Mouse (Mus musculus) G1E (cell line): ENCODE measurements at regions not wholly inside any gene's neighbourhood (a gene's known extent, or its start where the extent isn't known, plus 50 kb on each side); places are given as distances from the start of the nearest gene placed in this dataset.

Source experiments
- ATAC-seq: 2 replicates; pipeline ENCODE4 v1.8.0; 2016; ENCODE audit warnings: mild to moderate bottlenecking; ENCODE audit not compliant: insufficient number of reproducible peaks, poor library complexity, low FRiP score, severe bottlenecking; ENCODE audit errors: extremely low read depth
- DNase-seq: peaks from one replicate; pipeline ENCODE4 v3.0.0; 2012; ENCODE audit warnings: low spot score
- H3K27me3 ChIP-seq: 2 replicates; pipeline ENCODE4 v1.6.1; 2012; ENCODE audit warnings: mild to moderate bottlenecking, low read length, inconsistent platforms; ENCODE audit not compliant: insufficient read depth
- H3K36me3 ChIP-seq: replicated peaks from 2 replicates; pipeline ENCODE3; 2012; ENCODE audit warnings: mild to moderate bottlenecking, inconsistent platforms
- H3K4me1 ChIP-seq: 2 replicates; pipeline ENCODE4 v1.6.1; 2012; ENCODE audit warnings: low read depth, low read length, inconsistent platforms, mixed read lengths; ENCODE audit not compliant: insufficient read depth
- H3K4me3 ChIP-seq: 2 replicates; pipeline ENCODE4 v1.5.1; 2012; ENCODE audit warnings: low read depth, mild to moderate bottlenecking, inconsistent platforms, low read length, moderate library complexity, mixed read lengths
- H3K9me3 ChIP-seq: replicated peaks from 2 replicates; pipeline ENCODE4 v1.6.1; 2012; ENCODE audit warnings: inconsistent platforms
- CTCF ChIP-seq: IDR thresholded peaks from 2 replicates; pipeline ENCODE4 v1.5.1; 2012; ENCODE audit warnings: low read depth, low read length, inconsistent platforms, mixed read lengths
- GATA1 ChIP-seq: IDR thresholded peaks from 2 replicates; pipeline ENCODE4 v1.6.1; 2012; ENCODE audit warnings: borderline replicate concordance, low read length, inconsistent platforms, mixed read lengths
- GATA2 ChIP-seq: IDR thresholded peaks from 2 replicates; pipeline ENCODE4 v1.6.1; 2012; ENCODE audit warnings: low read depth, low read length, inconsistent platforms, borderline replicate concordance
- POLR2AphosphoS5 ChIP-seq: IDR thresholded peaks from 2 replicates; pipeline ENCODE4 v1.6.1; 2012; ENCODE audit warnings: low read depth, low read length, inconsistent platforms; ENCODE audit not compliant: insufficient replicate concordance
- TAL1 ChIP-seq: conservative IDR thresholded peaks from 2 replicates; pipeline ENCODE4 v1.6.1; 2012; ENCODE audit warnings: low read depth, low read length, inconsistent platforms, mixed read lengths

DNA sequence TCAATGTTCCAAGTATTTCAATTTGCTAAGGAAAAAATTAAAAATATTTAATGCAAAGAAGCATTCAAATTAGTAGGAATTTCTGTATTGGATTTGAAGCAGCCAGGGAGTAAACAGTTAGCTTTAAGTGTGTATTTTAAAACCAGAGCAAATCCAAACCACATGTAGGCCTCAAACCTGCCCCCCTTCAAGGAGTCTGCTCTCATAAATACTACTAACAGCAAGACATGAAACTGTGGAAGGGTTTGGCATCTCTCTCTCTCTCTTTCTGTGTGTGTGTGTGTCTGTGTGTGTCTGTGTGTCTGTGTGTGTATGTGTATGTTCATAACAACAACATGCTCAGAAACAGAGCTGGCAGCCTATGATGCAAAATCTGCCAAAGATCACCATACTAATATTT lies 159.2 kb upstream of the Ppargc1a start:
- ATAC-seq (no peak), DNase-seq (no peak)
- H3K4me1 ChIP-seq: no peaks in the 10 kb centered on the region
- peaks cover 7% of the 10 kb centered on the region for H3K9me3 ChIP-seq
- H3K4me3 ChIP-seq: no peak overlapping the region
- TF ChIP-seq POLR2AphosphoS5 (no peak), CTCF (no peak), GATA2 (no peak), GATA1 (no peak), TAL1 (no peak)
- H3K27me3 ChIP-seq: no peaks in the 10 kb centered on the region
- no peaks in the 10 kb centered on the region for H3K36me3 ChIP-seq

DNA sequence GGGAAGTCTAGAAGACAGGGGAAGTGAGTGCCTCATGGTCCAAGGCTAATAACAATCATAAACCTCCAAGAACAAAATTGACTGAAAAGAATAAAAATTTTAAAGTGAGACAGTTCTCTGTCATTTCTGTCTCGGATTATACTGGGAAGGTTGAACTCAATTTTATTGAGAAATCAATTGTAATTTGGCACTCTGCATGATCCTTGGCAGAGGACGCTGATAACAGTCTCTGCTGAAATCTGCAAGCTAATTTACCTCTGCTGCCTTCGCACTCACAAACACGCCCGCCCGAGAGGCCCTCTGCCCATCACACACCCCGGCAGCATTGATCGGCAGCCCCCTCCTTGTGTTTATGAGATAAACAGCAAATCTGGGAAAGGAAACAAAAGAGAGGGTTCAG lies 151.4 kb upstream of the Ppargc1a start:
- TF ChIP-seq CTCF: no peak
- TF ChIP-seq GATA2: no peak
- no peak for TF ChIP-seq TAL1
- no peak for TF ChIP-seq POLR2AphosphoS5
- no peak for TF ChIP-seq GATA1
- no peak overlapping the region for H3K4me3 ChIP-seq
- no peak for DNase-seq
- no peaks in the 10 kb centered on the region for H3K27me3 ChIP-seq
- no peaks in the 10 kb centered on the region for H3K4me1 ChIP-seq
- ATAC-seq: no peak
- no peaks in the 10 kb centered on the region for H3K36me3 ChIP-seq
- peaks cover 6% of the 10 kb centered on the region; the same call in 1 of the 2 replicates for H3K9me3 ChIP-seq

DNA sequence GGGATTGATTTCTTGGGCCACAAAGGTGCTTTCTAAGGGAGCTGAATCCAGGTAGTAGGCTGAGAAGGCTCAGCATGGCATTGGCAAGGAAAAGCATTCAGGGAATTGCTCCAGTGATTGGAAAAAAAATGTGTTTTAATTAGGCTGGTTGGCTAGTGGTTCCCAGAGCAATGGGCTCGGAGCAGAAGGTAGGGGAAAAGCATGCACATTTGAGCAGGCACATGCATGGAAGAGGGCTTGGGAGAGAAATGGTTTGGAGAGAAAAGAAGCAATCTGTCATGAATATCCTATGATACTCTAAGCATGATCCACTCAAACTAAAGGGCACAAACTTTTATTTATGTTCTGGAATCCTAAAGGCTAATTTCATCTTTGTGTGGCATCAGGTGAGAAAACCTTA lies 150.9 kb upstream of the Ppargc1a start:
- TF ChIP-seq CTCF (no peak), POLR2AphosphoS5 (no peak), GATA2 (no peak), TAL1 (no peak), GATA1 (no peak)
- no peak overlapping the region for H3K4me3 ChIP-seq
- H3K4me1 ChIP-seq: no peaks in the 10 kb centered on the region
- ATAC-seq (no peak), DNase-seq (no peak)
- no peaks in the 10 kb centered on the region for H3K27me3 ChIP-seq
- H3K36me3 ChIP-seq: no peaks in the 10 kb centered on the region
- H3K9me3 ChIP-seq: peaks cover 6% of the 10 kb centered on the region; the same call in 1 of the 2 replicates

DNA sequence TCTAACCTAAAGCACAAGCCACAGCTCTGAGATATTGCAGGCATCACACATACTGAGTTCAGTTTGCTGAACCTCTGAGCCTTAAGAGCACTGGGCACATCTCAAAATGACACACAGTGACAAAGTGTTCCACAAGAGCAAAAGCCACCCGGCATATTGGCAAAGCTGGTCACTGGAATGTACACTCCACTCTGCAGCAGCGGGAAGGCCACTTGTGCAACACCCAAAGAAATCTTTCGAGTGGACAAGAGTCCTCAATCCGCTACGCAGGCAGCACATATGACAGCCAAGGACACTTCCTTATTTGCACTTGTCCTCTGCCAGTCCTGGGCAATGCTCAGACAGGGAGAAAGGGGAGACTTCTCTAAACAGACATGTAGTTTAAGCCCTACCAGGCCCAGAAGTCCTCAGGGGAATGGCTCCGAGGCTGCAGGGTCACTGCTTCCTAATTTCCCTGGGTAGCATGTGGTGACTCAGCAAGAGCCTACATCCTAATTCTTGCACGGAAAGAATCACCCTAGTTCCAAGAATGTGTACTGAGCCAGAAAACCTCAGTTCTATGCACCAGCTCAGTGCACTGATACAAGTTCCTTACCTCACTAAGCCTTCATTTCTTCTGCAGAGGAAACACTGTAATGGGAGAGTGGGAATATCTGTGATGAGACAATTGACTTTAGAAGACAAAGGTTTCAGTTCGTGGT lies 144.5 kb upstream of the Ppargc1a start:
- DNase-seq: no peak
- Histone ChIP-seq H3K27me3 (no peaks in the 10 kb centered on the region), H3K9me3 (peaks cover 11% of the 10 kb centered on the region), H3K4me3 (no peak overlapping the region), H3K36me3 (no peaks in the 10 kb centered on the region), H3K4me1 (no peaks in the 10 kb centered on the region)
- TF ChIP-seq CTCF (no peak), GATA2 (no peak), POLR2AphosphoS5 (no peak), TAL1 (no peak), GATA1 (no peak)
- ATAC-seq: no peak

DNA sequence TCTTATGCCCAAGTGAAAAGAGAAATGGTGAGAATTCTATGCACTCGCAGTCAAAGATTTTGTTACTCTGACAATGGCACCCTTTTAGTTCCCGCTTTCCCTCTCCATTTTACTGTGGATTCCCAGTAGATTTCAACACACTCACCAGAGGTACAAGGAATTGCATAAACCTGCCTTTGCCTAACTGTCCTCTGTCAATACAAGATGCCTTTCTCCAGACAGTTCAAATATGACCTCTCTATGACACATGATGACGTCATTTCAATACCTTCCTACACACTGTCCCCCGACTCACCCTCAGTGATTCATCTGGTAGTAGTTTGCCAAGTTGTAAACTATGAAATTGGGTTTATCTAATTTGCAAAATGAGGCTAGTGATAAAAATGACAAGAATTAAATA lies 143.1 kb upstream of the Ppargc1a start:
- DNase-seq: no peak
- Histone ChIP-seq H3K4me1 (no peaks in the 10 kb centered on the region), H3K9me3 (peaks cover 11% of the 10 kb centered on the region), H3K4me3 (no peak overlapping the region), H3K36me3 (no peaks in the 10 kb centered on the region), H3K27me3 (no peaks in the 10 kb centered on the region)
- no peak for ATAC-seq
- no peak for TF ChIP-seq TAL1

DNA sequence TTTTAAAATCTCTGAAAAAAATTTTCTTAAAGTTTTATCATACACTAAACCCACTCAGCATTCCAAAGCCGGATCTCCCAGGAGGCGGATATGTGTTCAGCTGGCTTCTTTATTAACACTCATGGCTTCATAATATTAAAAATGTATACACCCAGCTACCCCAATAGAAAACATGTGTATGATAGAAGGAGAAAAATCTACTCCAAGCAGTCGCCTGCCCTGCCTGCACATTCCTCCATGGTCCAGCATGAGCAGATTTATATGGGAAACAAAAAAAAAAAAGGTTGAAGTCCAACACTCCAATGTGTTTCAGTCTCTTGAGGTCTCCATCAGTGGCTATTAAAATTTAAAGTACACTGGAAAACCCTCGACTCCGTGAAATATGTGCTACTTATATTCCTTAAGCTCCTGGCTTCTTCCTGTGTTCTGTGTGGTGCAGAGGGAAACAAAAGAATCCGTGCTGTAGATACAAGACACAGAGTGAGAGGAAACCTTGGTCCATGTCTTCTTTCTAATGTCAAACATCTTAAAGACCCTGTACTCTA lies 142.0 kb upstream of the Ppargc1a start:
- Histone ChIP-seq H3K4me1 (no peaks in the 10 kb centered on the region), H3K9me3 (peaks cover 11% of the 10 kb centered on the region), H3K36me3 (no peaks in the 10 kb centered on the region), H3K27me3 (no peaks in the 10 kb centered on the region), H3K4me3 (no peak overlapping the region)
- TF ChIP-seq GATA2: no peak
- no peak for TF ChIP-seq TAL1
- TF ChIP-seq CTCF: no peak
- no peak for TF ChIP-seq POLR2AphosphoS5
- ATAC-seq (no peak), DNase-seq (no peak)
